Mouse (Mus musculus) embryonic facial prominence, embryonic 11.5 days (tissue): ENCODE measurements around the gene Slc7a8. TPM values are rescaled to one million over a fixed set of nuclear protein-coding genes. Genes with fewer than 3 reads are reported as not detected.

Source experiments
- ATAC-seq: fragments of 200-750 bp; cut with Nextera tagmentation; replicated peaks from 2 replicates; pipeline ENCODE4 v1.8.0; 2017; ENCODE audit warnings: low read depth; ENCODE audit not compliant: insufficient number of reproducible peaks, low FRiP score, low TSS enrichment
- DNase-seq: peaks from one replicate; pipeline ENCODE4 v3.0.0-alpha.2; 2015; ENCODE audit warnings: low spot score
- H3K27ac ChIP-seq: fragments of 300-500 bp; sonication (generic); replicated peaks from 2 replicates; pipeline ENCODE4 v1.5.1; 2014; ENCODE audit warnings: mild to moderate bottlenecking, low read depth, low read length, control low read depth
- H3K27me3 ChIP-seq: fragments of 300-500 bp; sonication (generic); 2 replicates; pipeline ENCODE4 v1.6.1; 2014; ENCODE audit warnings: mild to moderate bottlenecking, low read length, moderate library complexity, mixed read lengths; ENCODE audit not compliant: control insufficient read depth, insufficient read depth
- H3K36me3 ChIP-seq: fragments of 300-500 bp; sonication (generic); replicated peaks from 2 replicates; pipeline ENCODE4 v1.6.1; 2014; ENCODE audit warnings: low read depth, mild to moderate bottlenecking, low read length, moderate library complexity, mixed read lengths; ENCODE audit not compliant: control insufficient read depth, insufficient read depth
- H3K4me1 ChIP-seq: fragments of 300-500 bp; sonication (generic); 2 replicates; pipeline ENCODE4 v1.6.1; 2014; ENCODE audit warnings: low read length, mixed read lengths; ENCODE audit not compliant: control insufficient read depth, insufficient read depth
- H3K4me2 ChIP-seq: fragments of 300-500 bp; sonication (generic); 2 replicates; pipeline ENCODE4 v1.6.1; 2014; ENCODE audit warnings: low read depth, mild to moderate bottlenecking, control low read depth, low read length, moderate library complexity
- H3K4me3 ChIP-seq: fragments of 300-500 bp; sonication (generic); 2 replicates; pipeline ENCODE4 v1.5.1; 2014; ENCODE audit warnings: low read depth, low read length, control low read depth
- H3K9ac ChIP-seq: fragments of 300-500 bp; sonication (generic); replicated peaks from 2 replicates; pipeline ENCODE4 v1.6.1; 2014; ENCODE audit warnings: mild to moderate bottlenecking, control low read depth, low read length
- H3K9me3 ChIP-seq: fragments of 300-500 bp; sonication (generic); replicated peaks from 2 replicates; pipeline ENCODE4 v1.6.1; 2016; ENCODE audit warnings: mild to moderate bottlenecking, low read length, inconsistent platforms, mixed read lengths; ENCODE audit not compliant: control insufficient read depth
- WGBS: fragments of 180-500 bp; shearing (Covaris S2); extraction: QIAGEN DNeasy Blood & Tissue Kit; methylation state at CpG from one replicate; pipeline ENCODE4 v1.1.7; 2014; 5-methylcytosine and 5-hydroxymethylcytosine counted together
- polyA plus RNA-seq: library from polyadenylated mRNA; unstranded; fragments of >200 nt; fragmentation: Nextera tagmentation; extraction: Ambion mirVana; gene quantifications from 2 replicates; pipeline ENCODE4 v1.2.1, GENCODE M21; 2014

Gene Slc7a8
- polyA plus RNA-seq, 1 experiment from 2014 or later, result 2.5 TPM

DNA sequence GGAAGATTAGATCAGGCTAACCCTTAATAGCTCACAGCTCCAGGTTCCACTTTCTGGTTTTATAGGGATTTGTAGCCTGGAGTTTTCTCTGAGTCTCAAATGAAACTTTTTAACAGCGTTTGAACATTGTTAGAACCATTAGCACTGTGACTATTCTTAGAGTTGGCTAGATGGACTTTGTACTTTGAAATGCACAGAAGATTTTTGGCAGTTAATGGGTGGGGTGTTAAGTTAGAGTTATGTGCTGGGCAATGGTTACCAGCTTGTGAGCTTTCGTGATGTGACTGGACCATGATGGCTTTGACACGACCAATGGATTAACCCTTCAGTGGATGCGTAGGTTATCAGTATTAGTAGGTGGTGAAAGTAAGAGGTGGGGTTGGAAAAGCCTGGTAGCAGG is 24.4 kb upstream of the Slc7a8 start:
- no peak for ATAC-seq
- no peaks in the 10 kb centered on the region for H3K4me1 ChIP-seq
- no peak for DNase-seq
- no peak overlapping the region for H3K27ac ChIP-seq
- no peak overlapping the region for H3K4me2 ChIP-seq
- no peak overlapping the region for H3K4me3 ChIP-seq
- no peaks in the 10 kb centered on the region for H3K36me3 ChIP-seq
- H3K27me3 ChIP-seq, result no peaks in the 10 kb centered on the region
- H3K9ac ChIP-seq, result no peak overlapping the region
- 91% methylated on average over 4 of the region's 4 CpGs for WGBS
- H3K9me3 ChIP-seq, result no peaks in the 10 kb centered on the region

DNA sequence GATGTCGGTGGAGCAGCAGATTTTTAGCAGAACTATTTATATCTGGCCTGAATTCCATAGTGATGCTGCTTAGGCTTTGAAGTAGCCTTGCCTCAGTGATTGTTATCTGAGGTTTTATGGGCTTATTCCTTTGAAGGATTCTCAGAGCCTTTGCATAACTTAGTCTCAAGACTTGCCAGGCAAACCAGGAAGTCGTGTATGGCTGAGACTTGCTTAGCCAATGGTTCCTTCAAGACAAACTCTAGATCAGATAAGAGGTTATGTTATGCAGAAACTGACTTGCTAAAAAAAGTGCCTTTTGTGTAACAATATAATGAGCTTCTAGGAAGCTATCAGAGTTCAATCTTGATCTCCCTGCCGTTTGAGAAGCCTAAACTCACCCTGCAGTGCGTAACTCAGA is 20.7 kb upstream of the Slc7a8 start:
- no peaks in the 10 kb centered on the region for H3K36me3 ChIP-seq
- no peaks in the 10 kb centered on the region for H3K9me3 ChIP-seq
- no peaks in the 10 kb centered on the region for H3K4me1 ChIP-seq
- DNase-seq (no peak), ATAC-seq (no peak)
- no peak overlapping the region for H3K4me3 ChIP-seq
- H3K4me2 ChIP-seq, result no peak overlapping the region
- 76% methylated on average over 4 of the region's 4 CpGs for WGBS
- H3K27me3 ChIP-seq, result no peaks in the 10 kb centered on the region
- no peak overlapping the region for H3K27ac ChIP-seq
- no peak overlapping the region for H3K9ac ChIP-seq

DNA sequence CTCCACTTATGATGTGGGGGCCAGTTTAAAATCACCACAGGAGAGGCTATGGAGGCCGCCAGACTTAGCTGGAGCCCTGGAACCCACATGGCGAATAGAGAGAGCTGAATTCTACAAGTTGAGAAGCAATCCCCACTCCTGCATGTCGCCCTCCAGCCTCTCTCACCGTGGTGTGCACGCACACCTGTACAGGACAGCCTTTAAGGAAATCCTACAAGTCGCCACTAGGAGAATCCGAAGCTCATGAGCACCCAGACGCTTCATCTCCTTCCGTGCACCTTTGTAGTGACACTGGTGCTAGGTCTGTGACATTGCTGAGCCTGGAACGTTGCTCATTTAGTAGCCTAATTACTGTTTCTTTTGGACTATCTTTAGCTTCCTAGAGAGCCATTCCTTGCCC is 17.9 kb upstream of the Slc7a8 start:
- Histone ChIP-seq H3K4me3 (no peak overlapping the region), H3K36me3 (no peaks in the 10 kb centered on the region), H3K4me1 (no peaks in the 10 kb centered on the region), H3K27ac (no peak overlapping the region), H3K4me2 (no peak overlapping the region), H3K9me3 (no peaks in the 10 kb centered on the region), H3K9ac (no peak overlapping the region), H3K27me3 (no peaks in the 10 kb centered on the region)
- no peak for DNase-seq
- no peak for ATAC-seq
- WGBS, result 56% methylated on average over 10 of the region's 10 CpGs

DNA sequence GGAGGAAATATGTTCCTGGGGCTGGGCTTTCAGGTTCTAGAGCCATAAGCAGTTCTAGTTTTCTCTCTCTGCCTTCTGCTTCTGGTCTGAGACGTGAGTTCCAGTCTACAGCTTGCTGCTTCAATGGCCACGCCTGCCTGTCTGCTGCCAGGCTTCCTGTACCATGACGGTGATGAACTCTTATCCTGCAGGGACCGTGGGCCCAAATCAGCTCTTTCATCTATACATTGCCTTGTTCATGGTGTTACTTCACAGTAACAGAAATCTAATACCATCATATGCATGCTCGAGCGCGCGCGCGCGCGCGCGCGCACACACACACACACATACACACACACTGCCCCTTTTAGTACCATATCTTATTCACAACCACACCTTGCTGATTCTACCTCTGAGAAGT is 15.0 kb upstream of the Slc7a8 start:
- no peak for DNase-seq
- no peak for ATAC-seq
- Histone ChIP-seq H3K9ac (no peak overlapping the region), H3K27ac (no peak overlapping the region), H3K27me3 (no peaks in the 10 kb centered on the region), H3K36me3 (no peaks in the 10 kb centered on the region), H3K4me1 (no peaks in the 10 kb centered on the region), H3K4me3 (no peak overlapping the region), H3K9me3 (no peaks in the 10 kb centered on the region), H3K4me2 (no peak overlapping the region)
- WGBS, result 92% methylated on average over 15 of the region's 15 CpGs

DNA sequence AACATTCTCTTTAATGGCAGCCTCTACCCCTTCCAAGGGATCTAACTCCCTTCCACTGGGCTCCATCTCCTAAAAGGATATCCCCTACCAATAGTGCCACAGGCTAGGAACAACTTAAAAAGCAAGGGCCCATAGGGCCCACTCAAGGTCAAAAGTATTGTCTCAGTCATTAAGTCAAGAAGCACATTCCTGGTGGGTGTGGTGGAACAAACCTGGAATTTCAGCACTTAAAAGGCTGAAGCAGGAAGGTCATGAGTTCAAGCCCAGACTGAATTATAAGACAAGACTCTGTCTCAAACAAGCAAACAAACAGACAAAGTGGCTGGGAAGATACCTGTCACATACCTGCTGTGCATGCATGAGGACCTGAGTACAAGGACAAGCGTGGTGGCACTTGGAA is 14.2 kb upstream of the Slc7a8 start:
- no peak for DNase-seq
- H3K4me2 ChIP-seq, result no peak overlapping the region

DNA sequence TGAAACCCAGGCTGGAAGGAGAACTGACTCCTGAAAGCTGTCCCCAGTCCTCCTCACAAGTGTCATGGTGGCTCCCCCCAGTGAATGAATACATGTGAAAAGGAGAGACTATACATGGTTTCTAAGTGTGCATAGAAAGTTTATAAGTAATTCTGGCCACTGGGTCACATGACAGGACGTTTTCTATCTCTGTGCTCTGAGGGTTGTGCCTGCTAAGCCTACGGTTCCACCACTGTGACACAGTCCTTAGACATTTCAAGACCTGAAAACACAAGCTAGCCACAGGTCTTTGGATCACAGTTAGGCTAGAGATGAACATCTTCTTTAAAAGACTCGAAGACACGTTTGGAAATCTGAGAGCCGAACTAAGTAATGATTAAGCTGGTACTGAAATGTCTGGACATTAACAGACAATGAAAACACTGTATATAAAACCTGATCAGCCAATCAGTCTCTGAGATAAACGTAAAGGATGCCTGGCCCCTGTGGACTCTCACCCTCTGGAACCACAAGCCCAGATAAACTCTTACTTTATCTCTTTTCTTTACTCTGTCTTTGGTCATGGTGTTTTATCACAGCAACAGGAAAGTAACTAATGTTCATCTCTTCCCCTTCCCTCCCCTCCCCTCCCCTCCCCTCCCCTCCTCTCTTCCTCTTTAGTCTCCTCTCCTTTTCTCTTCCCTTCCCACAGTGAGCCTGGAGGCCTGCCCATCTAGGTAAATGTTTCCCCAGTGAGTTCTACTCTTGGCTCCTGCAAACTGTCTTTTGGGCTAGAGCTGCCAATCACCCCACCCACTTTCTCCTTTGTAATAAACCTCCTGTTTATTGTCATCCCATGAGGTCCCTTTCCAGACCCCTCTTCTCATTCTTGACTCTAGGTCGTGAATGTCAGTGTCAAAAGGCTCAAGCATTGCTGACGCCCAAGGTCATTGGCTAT is 12.4 kb upstream of the Slc7a8 start:
- no peak for ATAC-seq
- no peak overlapping the region for H3K4me2 ChIP-seq
- no peaks in the 10 kb centered on the region for H3K36me3 ChIP-seq
- no peaks in the 10 kb centered on the region for H3K4me1 ChIP-seq
- no peaks in the 10 kb centered on the region for H3K9me3 ChIP-seq
- no peaks in the 10 kb centered on the region for H3K27me3 ChIP-seq
- 77% methylated on average over 8 of the region's 8 CpGs for WGBS
- DNase-seq, result no peak
- no peak overlapping the region for H3K27ac ChIP-seq
- H3K9ac ChIP-seq, result no peak overlapping the region
- H3K4me3 ChIP-seq, result no peak overlapping the region

More for the DNA sequence above, 14.2 kb upstream of the Slc7a8 start:
- Histone ChIP-seq H3K36me3 (no peaks in the 10 kb centered on the region), H3K27me3 (no peaks in the 10 kb centered on the region), H3K9ac (no peak overlapping the region), H3K4me1 (no peaks in the 10 kb centered on the region), H3K9me3 (no peaks in the 10 kb centered on the region), H3K4me3 (no peak overlapping the region), H3K27ac (no peak overlapping the region)
- ATAC-seq, result no peak
- WGBS, result 81% methylated on average over 1 of the region's 1 CpGs

DNA sequence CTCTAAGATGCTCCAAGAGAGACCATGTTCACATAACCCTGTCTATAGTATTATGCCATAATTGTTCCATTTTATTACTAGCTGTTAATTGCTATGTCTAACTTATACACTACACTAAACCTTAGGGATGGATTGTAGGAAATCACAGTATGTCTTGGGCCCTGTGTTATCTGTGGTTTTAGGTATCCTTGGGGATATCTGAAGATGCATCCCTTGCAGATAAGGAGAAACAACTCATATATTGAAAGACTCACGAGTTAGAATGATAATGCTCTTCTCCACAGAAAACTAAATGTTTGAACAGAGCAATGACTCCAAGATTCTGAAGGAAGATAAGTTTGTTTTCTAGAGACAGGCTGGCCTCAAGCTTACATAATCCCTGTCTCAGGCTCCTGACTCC is 11.6 kb upstream of the Slc7a8 start:
- H3K4me1 ChIP-seq, result no peaks in the 10 kb centered on the region
- no peaks in the 10 kb centered on the region for H3K36me3 ChIP-seq
- H3K27me3 ChIP-seq, result no peaks in the 10 kb centered on the region
- H3K9ac ChIP-seq, result no peak overlapping the region
- no peak for ATAC-seq
- H3K4me3 ChIP-seq, result no peak overlapping the region
- no peaks in the 10 kb centered on the region for H3K9me3 ChIP-seq
- H3K27ac ChIP-seq, result no peak overlapping the region
- DNase-seq, result no peak
- WGBS, result 71% methylated on average over 1 of the region's 1 CpGs
- no peak overlapping the region for H3K4me2 ChIP-seq

DNA sequence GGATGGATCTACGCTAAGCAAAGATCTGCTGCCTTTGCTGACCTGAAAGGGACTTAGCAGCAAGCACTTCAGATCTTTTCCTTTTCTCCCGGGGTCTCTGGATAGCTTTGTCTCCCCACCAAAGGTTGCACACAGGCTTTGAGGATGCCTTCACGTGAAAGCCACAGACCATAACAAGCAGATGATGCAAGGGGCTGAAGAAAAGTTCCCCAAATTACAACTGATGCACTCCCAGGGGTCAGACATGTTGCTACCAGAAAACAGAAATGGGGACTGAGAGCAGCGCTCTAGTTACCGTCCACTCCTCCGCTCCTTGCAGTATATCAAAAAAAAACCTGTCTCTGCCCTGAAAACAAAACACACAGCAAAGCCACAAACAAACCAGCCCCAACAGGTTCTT is 10.4 kb upstream of the Slc7a8 start:
- ATAC-seq (no peak), DNase-seq (no peak)
- 78% methylated on average over 6 of the region's 6 CpGs for WGBS
- H3K27ac ChIP-seq, result no peak overlapping the region
- no peaks in the 10 kb centered on the region for H3K9me3 ChIP-seq
- no peak overlapping the region for H3K4me2 ChIP-seq
- H3K4me1 ChIP-seq, result no peaks in the 10 kb centered on the region
- H3K36me3 ChIP-seq, result no peaks in the 10 kb centered on the region
- H3K4me3 ChIP-seq, result no peak overlapping the region
- no peaks in the 10 kb centered on the region for H3K27me3 ChIP-seq
- no peak overlapping the region for H3K9ac ChIP-seq
